Mouse (Mus musculus) right cerebral cortex, adult 2 months (tissue): ENCODE data around the gene Hnrnpl.

Source experiments
- DNase-seq, 2 experiments: peaks; one replicate each; pipeline ENCODE4 v3.0.0; 2021 to 2022; ENCODE audit warnings: low spot score in 2 of 2

The Hnrnpl gene

DNA sequence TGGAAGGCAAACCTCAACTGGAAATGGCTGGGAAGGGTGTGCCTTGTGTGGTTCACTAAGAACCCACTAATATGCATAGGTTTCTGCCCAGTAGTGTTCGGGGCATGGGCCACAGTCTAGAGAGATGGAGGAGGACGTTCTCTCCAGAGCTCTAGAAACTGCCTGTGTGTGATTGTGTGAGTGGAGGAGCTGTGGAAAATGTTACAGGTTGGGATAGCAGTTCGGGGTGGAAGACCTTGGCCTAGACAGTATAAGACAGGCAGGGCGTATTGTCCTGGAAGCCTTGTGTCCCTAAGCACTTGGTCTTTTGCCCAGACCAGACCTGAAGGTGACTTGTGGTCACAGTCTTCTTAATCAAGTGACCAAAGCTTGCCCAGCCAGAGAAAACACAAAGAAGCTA lies 4.1 kb downstream of the Hnrnpl start:
- no peak for DNase-seq

DNA sequence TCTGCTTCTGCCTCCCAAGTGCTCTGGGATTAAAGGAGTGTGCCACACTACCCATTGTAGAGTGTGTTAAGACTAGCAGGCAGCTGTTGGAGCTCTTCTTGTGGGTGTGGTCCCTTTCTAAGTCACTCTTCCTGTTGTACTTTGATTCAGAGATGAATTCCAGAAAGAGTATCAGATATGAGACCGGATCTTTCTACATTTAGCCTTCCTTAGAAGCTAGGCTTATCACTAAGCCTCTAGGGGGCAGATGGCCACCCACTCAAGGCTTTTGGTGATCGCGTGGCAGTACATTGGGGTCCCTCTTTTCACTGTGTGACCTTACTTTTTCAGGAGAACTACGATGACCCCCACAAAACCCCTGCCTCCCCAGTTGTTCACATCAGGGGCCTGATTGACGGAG lies 4.6 kb downstream of the Hnrnpl start:
- no peak for DNase-seq

DNA sequence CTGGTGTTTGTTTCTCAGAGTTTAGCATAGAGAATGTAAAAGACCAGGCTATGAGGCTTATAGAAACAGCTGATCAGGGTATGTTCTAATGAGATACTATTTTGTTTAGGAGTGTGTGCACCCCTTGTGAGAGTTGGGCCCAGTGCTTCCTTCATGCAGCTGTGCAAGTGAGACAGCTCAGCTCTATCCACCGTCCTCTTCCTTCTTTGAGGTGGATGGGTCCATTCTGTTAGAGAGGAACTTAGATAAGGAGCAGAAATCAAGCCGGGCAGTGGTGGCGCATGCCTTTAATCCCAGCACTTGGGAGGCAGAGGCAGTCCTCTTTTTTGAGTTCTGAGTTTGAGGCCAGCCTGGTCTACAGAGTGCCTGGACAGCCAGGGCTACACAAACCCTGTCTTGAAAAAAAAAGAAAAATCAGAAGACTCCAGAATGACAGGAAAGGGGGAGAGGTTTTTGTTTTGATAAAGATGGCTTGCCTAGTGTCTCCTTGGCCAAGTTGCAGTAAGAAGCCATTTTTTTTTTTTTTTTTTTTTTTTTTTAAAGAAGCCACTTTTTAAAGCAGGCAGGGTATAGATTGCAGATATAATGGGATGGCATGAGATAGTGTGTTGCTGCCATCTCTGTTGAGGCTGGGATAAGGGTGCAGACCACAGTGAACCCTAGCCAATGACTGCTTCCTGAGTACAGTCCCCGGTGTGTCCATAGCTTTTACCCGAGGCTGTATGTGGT lies 6.1 kb downstream of the Hnrnpl start:
- DNase-seq, result no peak

DNA sequence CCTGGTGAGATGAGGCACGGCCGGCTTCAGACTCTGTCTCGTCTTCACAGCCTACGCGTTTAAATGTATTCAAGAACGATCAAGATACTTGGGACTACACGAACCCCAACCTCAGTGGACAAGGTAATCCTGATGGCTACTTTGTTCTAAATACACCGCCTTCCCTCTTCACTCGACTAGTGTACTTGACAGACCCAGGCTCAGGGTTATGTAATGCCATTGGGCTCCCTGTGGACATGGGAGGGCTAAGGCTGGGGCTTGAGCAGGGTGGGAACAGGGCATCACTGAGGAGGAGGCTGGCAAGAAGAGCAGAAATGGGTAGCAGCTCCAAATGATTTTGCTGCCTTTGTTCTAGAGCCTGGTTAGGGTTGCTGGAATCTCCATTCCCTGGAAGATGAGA lies 6.9 kb downstream of the Hnrnpl start:
- no peak for DNase-seq

DNA sequence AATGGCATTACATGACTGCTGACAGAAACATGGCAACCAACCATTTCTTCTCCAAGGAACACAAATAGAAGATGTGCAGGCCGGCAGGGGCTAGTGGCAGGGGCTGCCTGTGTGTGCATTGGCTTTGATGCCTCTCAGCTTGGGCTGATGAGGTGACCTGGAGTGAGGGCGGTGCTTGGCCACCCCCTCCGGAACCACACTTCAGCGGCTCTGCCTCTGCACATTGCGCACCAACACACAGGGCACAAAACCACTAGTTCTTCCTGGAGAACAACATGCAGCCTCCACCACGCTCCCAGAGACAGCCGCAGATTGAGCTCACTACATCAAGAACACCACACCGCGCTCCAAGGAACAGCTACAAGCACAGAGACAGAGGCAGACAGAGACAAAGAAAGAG lies 7.9 kb downstream of the Hnrnpl start:
- no peak for DNase-seq

DNA sequence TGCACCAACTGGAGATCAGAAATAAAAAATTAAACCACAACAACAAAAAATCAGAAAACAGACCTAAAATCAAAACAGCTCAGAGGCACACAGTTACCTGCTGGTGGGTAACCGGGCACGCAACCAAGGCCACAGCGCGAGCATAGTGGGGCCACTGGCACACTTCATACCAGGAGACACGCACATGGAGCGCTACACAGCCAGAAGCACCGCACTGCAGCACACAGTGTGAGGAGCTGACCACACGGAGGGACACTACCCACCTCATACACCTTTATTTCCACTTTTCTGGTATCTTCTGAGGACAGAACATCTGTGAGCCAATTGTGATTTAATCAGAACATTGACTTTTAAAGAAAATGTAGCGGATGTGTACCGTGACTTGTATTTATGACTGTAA lies 8.6 kb downstream of the Hnrnpl start:
- DNase-seq, result no peak

DNA sequence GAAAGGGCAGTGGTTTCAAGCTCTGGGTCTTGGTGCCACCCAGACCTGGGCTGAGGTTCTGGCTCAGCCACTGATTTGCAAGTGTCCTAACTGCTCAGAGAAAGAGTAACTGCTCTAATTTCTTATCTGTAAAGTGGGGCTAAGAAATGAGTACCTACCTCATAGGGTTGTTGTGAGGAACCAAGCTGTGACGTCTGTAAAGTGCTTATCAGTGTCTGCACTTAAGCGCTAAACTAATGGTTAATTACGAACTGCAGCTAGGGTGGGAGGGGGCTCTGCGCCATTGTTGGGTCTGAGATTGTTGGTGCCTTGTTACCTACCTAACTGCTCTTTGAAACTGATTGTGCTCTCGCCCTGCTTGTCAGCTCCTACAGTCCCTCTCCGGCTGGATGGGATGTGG lies 9.2 kb downstream of the Hnrnpl start:
- DNase-seq, result no peak

DNA sequence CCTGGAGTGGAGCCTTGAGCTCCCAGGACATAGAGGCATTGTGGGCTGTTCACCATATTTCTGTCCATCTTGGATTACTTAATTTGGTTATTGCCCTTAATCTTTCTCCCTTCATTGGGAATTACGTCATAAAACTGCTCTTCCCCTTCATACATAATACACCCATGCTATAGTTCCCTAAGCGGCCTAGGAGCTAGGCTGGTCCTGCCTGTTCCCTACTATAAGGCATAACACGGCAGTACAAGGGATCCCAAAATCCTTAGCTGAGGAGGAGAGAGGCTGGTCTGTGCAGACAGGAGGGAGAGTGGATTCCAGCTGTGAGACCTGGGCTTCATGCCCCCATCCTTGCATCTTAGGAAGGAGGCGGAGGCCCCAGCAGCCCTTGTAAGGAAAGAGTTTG lies 9.6 kb downstream of the Hnrnpl start:
- no peak for DNase-seq

DNA sequence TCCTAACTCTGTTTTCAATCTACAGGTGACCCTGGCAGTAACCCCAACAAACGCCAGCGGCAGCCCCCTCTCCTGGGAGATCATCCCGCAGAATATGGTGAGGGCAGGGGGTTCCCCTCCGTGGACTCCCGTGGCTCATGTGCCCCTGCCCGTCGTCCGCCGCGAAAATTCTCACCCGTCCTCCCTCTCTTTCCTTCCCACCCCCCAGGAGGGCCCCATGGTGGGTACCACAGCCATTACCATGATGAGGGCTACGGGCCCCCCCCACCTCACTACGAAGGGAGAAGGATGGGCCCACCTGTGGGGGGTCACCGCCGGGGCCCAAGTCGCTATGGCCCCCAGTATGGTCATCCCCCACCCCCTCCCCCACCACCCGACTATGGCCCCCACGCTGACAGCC lies 10.1 kb downstream of the Hnrnpl start:
- no peak for DNase-seq

DNA sequence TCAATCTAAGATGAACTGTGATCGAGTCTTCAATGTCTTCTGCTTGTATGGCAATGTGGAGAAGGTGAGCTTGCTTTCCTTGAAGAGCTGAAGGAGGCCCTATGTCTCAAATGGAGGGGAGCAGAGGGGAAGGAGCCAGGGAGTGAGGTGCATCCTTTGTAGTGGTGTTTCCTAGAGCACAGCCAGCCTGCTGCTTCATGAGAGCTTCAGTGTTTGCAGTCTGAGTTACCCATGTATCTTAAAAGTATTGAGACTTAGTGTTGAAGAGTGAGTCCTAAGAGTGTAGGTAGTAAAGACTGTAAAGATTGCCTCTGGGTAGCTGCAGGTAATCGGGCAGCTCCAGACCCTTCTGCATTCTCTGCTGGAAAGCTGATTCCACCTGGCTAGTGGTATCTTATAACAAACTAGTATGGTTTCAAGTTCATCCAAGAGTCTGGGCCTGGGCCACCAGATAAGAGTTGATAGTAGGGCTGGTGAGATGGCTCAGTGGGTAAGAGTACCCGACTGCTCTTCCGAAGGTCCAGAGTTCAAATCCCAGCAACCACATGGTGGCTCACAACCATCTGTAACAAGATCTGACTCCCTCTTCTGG lies 10.6 kb downstream of the Hnrnpl start:
- DNase-seq, result no peak

DNA sequence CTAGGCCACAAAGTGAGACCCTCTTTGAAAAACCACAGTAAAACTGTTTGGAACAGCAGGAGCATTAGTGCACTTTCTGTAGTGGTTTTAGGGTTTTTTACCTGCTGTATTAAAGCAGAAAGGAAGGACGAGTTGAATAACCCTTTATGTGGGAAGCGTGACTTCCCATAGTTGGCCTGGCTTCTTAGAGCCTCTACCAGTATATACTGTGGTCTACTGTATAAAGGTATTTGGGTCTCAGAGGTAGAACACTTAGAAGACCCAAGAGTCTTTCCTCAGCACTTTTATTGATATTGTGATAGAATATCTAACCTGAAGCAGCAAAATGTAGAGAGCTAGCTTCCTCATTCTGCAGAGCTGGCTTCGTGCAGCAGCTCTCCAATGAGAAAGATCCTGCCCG lies 11.2 kb downstream of the Hnrnpl start:
- no peak for DNase-seq

DNA sequence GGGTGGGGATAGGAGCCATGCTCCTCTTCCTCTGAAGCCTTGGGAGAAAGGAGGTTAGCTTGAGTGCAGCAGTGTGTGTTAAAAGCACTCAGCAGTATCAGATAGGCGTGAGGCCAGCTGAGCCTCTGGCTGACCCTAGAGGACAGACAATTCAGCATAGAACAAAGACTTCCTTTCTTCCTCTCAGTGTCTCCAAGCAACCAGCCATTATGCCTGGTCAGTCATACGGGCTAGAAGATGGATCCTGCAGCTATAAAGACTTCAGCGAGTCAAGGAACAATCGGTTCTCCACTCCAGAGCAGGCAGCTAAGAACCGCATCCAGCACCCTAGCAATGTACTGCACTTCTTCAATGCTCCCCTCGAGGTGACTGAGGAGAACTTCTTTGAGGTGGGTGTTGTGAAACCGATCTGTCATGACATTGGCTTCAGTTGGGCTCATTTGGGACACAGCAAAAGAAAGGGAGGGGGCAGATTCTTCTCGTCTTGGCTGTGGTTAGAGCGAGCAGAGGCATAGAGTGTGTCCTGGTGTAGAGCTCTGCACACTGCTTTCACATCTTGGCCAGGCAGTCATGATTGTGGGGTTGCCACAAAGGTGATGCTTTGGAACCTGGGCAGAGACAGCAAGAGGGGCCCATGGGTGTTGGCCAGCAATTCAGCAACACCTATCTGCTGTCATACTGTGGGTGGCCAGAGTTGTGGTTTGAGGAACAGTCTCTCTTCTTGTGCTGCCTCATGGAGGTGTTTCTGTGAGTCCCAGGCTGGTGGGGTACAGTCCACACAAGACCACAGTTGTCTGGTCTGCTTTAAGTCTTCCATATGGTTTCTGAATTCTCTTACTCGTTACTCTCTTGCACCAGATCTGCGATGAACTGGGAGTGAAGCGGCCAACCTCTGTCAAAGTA lies 12.3 kb downstream of the Hnrnpl start:
- no peak for DNase-seq

DNA sequence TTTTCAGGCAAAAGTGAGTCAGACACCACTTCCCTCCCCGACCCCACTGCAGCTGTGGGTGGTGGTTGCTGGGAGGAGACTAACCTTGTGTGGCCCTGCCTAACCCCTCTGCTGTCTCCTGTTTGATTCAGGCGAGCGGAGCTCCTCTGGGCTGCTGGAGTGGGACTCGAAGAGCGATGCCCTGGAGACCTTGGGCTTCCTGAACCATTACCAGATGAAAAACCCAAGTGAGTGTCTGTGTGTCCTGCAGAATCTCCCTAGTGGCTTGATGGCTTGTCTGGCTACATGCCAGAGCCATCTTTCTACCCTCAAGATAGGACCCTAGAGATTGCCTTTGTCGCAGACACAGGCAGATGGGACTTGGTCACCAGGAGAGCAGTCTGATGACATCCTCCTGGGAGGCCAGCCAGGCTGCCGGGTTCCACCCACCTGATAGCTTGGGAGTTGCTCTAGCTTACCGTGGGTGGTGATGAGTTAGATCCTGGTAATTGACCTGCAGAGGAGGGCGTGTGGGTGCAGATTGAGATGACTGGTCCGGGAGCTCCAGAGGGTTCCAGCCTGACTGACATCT lies 13.0 kb downstream of the Hnrnpl start:
- DNase-seq, result peak; percentile 70 to 71

DNA sequence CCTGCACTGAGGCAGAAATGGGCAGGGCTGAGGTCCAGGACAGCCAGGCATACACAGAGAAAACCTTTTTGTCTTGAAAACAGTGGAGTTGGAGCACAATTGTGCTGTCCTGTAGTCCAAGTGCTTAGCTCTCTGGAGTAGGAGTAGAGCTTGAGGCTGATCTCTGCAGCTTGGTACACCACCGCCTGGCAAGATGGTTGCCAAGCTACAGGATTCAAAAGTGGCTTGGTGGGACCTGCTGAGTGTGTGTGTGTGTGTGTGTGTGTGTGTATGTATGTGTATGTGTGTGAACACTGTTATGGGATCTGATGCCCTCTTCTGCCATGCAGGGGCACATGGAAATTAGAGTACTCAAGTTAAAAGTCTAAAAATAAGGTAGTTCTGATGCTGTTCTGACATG lies 14.2 kb downstream of the Hnrnpl start:
- DNase-seq, result no peak

DNA sequence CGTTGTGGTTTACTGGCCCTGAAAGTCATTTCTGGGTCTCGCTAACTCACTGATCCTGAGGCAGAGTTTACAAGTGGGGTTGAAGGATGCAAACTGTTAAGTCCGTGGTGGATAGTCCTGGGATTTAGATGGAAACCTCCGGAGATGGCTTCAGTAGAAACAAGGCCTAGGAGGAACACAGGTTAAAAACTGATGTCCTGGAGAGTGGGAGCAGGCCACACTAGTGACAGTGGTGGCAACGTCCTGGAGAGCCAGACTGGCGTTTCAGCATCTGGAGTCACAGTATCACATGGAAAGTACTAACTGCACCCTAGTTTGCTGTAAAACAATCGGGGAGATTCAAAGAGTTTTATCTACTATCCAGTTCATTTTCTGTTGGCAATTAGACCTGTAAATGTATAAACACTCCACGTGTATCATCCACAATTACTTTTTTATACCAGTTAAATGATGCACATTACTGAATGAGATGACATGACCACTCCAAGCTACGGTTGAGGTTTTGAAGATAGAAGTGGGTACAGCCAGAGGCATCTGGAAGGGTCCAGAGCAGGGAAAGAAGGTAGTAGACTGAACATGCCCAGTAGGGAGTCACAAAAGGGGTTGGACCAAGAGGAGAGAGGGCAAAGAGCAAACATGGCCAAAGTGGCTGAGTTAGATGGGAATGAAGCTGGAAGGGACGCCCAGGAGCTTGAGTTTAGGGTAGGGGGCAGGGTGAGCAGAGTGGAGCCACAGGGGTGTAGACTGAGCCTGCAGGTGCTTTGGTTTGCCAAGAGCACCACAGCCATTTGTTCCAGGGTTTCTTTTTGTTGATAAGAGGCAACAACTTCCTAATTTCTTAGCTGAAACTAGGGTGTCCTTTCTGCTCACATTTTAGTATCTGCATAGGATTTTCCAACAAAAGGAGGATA lies 14.9 kb downstream of the Hnrnpl start:
- no peak for DNase-seq

DNA sequence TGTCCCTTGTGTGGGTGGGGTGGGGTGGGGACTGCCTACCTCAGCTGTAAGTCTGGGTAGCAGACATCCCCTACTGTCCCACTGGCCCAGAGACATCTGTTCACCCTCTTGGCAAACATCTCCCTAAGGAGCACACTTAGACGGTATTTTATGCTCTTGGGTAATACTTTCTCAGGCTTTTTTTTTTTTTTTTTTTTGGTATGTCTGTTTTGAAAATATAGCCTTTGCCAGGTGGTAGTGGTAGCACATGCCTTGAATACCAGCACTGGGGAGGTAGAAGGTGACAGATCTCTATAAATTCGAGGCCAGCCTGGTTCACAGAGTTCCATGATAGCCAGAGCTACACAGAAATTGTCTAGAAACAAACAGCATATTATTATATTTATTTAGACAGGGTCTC lies 15.6 kb downstream of the Hnrnpl start:
- no peak for DNase-seq

DNA sequence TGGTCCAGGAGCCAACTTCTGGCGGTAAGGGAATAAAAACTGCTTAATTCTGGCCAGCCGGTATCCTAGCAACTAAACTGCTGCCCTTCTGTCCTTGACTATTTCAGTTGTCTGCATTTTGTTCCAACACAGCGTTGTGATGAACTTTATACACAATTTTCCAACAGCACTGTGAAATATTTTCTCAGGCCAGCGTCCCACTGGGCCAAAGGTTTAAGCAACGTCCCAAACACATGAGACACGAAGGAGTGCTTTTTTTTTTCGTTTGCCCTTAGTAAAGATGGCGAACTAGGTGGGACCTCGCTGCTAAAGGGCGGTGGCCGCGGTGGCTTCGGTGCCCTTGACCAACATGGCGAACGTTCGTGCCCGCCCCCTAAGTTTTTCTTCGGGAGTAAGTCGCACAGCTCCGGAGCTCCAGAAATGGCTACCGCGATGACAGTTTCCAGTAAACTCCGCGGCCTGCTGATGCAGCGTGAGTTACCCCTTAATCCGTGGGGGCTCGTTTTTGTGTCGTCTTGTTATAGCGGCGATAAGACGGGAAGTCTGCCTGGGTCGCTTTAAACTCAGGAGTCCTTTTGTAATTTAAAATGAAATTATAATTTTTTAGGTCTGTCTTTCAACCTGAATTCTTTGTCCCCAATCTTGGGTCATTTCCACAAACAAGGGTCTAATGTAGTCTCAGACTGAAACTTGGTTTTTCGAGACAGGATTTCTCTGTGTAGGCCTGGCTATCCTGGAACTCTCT lies 16.8 kb downstream of the Hnrnpl start, which contains the start of gene Ech1:
Gene Ech1 (plus strand): TSS at position 277 of the 745 bp plus-strand sequence.
- DNase-seq, result peak; percentile 87 to 89

DNA sequence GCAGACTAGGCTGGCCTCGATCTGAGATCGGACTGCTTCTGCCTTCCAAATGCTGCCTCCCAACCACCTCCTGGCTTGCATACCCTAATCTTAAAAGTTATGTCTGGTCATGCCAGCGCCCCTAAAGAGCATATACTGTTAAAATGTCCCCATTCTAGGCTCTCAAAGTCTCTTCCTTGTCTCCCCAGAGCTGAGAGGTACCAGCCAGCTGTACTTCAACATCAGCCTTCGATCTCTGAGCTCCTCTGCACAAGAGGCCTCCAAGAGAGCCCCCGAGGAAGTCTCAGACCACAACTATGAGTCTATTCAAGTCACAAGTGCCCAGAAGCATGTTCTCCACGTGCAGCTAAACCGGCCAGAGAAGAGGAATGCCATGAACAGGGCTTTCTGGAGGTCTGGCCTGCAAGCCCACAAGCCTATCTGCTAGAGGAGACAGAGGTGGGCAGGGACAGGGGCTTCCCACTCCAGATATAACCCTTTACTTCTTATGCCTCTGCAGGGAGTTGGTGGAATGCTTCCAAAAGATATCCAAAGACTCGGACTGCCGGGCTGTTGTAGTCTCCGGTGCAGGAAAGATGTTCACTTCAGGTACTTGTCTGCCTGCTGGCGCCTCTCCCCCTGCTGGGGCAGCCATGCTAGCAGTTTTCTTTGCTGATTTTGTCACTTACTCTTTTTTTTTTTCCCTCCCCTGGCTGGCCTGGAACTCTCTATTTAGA lies 17.5 kb downstream of the Hnrnpl start:
- DNase-seq, result no peak

DNA sequence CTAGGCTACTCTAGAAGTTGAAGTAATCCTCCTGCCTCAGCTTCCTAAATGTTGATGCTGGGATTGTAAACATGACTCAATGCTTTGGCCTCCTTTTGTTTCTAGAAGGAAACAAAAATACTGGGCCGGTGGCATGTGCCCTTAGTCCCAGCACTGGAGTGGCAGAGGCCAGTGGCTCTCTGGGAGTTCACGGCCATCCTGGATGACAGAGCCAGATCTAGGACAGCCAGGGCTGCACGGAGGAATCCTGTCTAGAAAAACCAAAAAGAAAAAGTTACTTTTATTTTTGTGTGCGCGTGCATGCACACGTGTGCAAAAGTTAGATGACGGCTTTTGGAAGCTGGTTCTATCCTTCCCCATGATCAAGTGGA lies 18.0 kb downstream of the Hnrnpl start:
- DNase-seq, result no peak

DNA sequence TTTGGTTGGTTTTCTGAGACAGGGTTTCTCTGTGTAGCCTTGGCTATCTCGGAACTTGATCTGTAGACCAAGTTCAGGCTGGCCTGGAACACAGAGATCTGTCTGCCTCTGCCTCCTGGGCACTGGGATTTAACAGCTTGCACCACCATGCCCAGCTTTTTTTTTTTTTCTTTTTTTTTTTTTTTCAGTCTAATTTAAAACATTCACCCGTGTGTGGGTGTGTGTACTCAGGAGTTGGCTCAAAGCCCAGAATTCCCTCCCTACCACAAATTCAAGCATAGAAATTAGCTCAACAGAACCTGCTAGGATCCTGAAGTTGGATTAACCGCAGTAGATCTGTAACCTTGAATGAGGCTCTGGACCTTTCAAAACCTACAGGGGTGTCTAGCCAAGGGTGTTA lies 19.0 kb downstream of the Hnrnpl start:
- peak; percentile 72 to 78 for DNase-seq
